Mouse (Mus musculus): ENCODE measurements at regions not wholly inside any gene's neighbourhood (a gene's known extent, or its start where the extent isn't known, plus 50 kb on each side); places are given as distances from the start of the nearest gene placed in this dataset.

DNA sequence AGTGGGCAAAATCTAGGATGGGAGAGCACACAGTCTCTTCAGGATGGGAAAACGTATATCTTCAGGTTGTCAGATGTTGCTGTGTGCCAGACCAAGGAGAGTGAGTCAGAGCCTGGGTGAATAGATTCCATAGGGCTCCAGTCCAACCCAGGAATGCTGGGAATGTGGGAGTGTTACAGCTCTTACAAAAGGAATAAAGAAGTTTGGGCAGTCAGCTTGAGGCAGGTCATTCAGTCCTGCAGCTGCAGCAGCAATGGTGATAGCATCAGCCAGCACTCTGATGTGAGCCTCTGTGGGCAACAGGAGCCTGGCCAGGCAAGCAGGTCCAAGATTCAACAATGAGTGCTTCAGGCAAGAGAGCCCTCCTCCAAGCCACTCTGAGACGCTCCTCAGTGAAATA lies 205.8 kb upstream of the Kirrel3 start:
- no peaks in the 10 kb centered on the region for H3K36me3 ChIP-seq (ENCODE audit: insufficient read depth, low read length)
- ATAC-seq (replicated peaks; ENCODE audit: low FRiP score, low read depth) = peak; percentile 49; the same call in 1 of the 2 replicates
- no peak for TF ChIP-seq CTCF (IDR thresholded peaks at IDR 0.05; ENCODE audit: low read depth)
- no peak overlapping the region for H3K4me2 ChIP-seq (ENCODE audit: low read length)
- no peak overlapping the region for H3K4me3 ChIP-seq (replicated peaks; ENCODE audit: low read depth, low read length)
- H3K27me3 ChIP-seq (ENCODE audit: insufficient read depth, low read length) = no peaks in the 10 kb centered on the region
- WGBS = 40% methylated on average over 2 of the region's 2 CpGs
- no peak overlapping the region for H3K27ac ChIP-seq
- no peak overlapping the region for H3K9ac ChIP-seq (ENCODE audit: low read depth, low read length)
- H3K4me1 ChIP-seq (replicated peaks; ENCODE audit: insufficient read depth, low read length) = peaks cover 3% of the 10 kb centered on the region; the same call in 1 of the 2 replicates
- peak; percentile 60 for DNase-seq (ENCODE audit: low spot score)
- H3K9me3 ChIP-seq (replicated peaks; ENCODE audit: low read length) = no peaks in the 10 kb centered on the region

DNA sequence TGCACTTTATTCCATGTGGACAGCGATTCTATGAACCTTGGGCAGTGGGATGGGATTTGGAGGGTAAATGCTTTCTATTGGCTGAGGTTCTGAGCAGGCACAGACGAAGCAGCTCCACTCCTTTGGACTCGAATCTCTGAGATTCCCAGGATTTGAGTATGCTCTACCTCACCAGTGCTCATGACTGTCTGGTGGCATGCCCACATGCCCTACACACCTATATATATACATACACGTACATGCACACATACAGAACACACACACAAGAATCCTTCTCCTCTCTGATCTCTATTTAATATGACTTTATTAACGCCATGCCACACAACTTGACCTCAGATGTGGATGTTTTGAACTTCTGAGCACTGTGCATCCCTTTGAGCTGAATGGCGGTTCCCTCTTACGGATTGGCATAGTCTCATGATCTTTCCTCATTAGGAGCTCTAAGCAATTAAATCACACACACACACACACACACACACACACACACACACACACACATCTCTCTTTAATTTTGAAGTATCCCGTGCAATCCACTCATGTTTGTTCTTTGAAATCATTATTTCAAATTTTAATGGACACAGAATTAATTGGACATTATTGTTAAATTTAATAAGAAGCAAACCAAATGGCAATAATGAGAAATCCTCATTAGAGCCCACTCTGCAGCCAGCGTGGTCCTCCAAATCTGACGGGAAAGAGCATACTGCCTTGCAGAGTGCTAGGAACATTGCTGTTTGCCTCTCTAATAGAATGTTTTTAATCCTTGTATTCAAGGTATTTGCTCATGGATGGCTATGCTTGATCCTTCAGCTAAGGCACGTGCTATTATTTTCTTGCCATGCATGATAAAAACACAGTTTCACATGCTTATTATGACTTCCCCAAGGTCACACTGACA lies 205.1 kb upstream of the Kirrel3 start:
- Histone ChIP-seq H3K27ac (no peak overlapping the region), H3K9me3 (replicated peaks; ENCODE audit: low read length) (no peaks in the 10 kb centered on the region), H3K27me3 (ENCODE audit: insufficient read depth, low read length) (no peaks in the 10 kb centered on the region), H3K9ac (ENCODE audit: low read depth, low read length) (no peak overlapping the region), H3K36me3 (ENCODE audit: insufficient read depth, low read length) (no peaks in the 10 kb centered on the region), H3K4me2 (ENCODE audit: low read length) (no peak overlapping the region), H3K4me1 (replicated peaks; ENCODE audit: insufficient read depth, low read length) (peaks cover 3% of the 10 kb centered on the region; the same call in 1 of the 2 replicates), H3K4me3 (replicated peaks; ENCODE audit: low read depth, low read length) (no peak overlapping the region)
- WGBS = 77% methylated on average over 11 of the region's 11 CpGs
- no peak for TF ChIP-seq CTCF (IDR thresholded peaks at IDR 0.05; ENCODE audit: low read depth)
- ATAC-seq (replicated peaks; ENCODE audit: low FRiP score, low read depth) = 0 out of 2 replicates have a peak, but pooled peaks have one; percentile 21
- no peak for DNase-seq (ENCODE audit: low spot score)

- no peak for TF ChIP-seq CTCF (IDR thresholded peaks at IDR 0.05; ENCODE audit: low read depth)
- Histone ChIP-seq H3K4me2 (ENCODE audit: low read length) (no peak overlapping the region), H3K9me3 (replicated peaks; ENCODE audit: low read length) (no peaks in the 10 kb centered on the region), H3K27ac (no peak overlapping the region), H3K27me3 (ENCODE audit: insufficient read depth, low read length) (no peaks in the 10 kb centered on the region), H3K4me1 (replicated peaks; ENCODE audit: insufficient read depth, low read length) (no peaks in the 10 kb centered on the region), H3K36me3 (ENCODE audit: insufficient read depth, low read length) (no peaks in the 10 kb centered on the region), H3K9ac (ENCODE audit: low read depth, low read length) (no peak overlapping the region), H3K4me3 (replicated peaks; ENCODE audit: low read depth, low read length) (no peak overlapping the region)
- WGBS = 22% methylated on average over 1 of the region's 1 CpGs
- no peak for ATAC-seq (replicated peaks; ENCODE audit: low FRiP score, low read depth)
- no peak for DNase-seq (ENCODE audit: low spot score)
Observed at GRCm38 (mm10) chr9:34323571-34323970, 162.1 kb upstream of the Kirrel3 start.

GRCm38 (mm10) chr9:34328723-34329122 lies 157.0 kb upstream of the Kirrel3 start:
- Histone ChIP-seq H3K9ac (ENCODE audit: low read depth, low read length) (no peak overlapping the region), H3K4me1 (replicated peaks; ENCODE audit: insufficient read depth, low read length) (no peaks in the 10 kb centered on the region), H3K4me2 (ENCODE audit: low read length) (no peak overlapping the region), H3K27ac (no peak overlapping the region), H3K36me3 (ENCODE audit: insufficient read depth, low read length) (no peaks in the 10 kb centered on the region), H3K27me3 (ENCODE audit: insufficient read depth, low read length) (no peaks in the 10 kb centered on the region), H3K9me3 (replicated peaks; ENCODE audit: low read length) (no peaks in the 10 kb centered on the region), H3K4me3 (replicated peaks; ENCODE audit: low read depth, low read length) (no peak overlapping the region)
- ATAC-seq (replicated peaks; ENCODE audit: low FRiP score, low read depth) = no peak
- TF ChIP-seq CTCF (IDR thresholded peaks at IDR 0.05; ENCODE audit: low read depth) = peak; percentile 33
- no peak for DNase-seq (ENCODE audit: low spot score)
- 80% methylated on average over 1 of the region's 1 CpGs for WGBS

- no peaks in the 10 kb centered on the region for H3K4me1 ChIP-seq (replicated peaks; ENCODE audit: insufficient read depth, low read length)
- no peak overlapping the region for H3K4me3 ChIP-seq (replicated peaks; ENCODE audit: low read depth, low read length)
- no peak overlapping the region for H3K27ac ChIP-seq
- H3K9ac ChIP-seq (ENCODE audit: low read depth, low read length) = no peak overlapping the region
- no peaks in the 10 kb centered on the region for H3K36me3 ChIP-seq (ENCODE audit: insufficient read depth, low read length)
- H3K4me2 ChIP-seq (ENCODE audit: low read length) = no peak overlapping the region
- ATAC-seq (replicated peaks; ENCODE audit: low FRiP score, low read depth) (no peak), DNase-seq (ENCODE audit: low spot score) (no peak)
- H3K27me3 ChIP-seq (ENCODE audit: insufficient read depth, low read length) = no peaks in the 10 kb centered on the region
- H3K9me3 ChIP-seq (replicated peaks; ENCODE audit: low read length) = no peaks in the 10 kb centered on the region
- TF ChIP-seq CTCF (IDR thresholded peaks at IDR 0.05; ENCODE audit: low read depth) = no peak
Observed at GRCm38 (mm10) chr9:34334112-34334511, 151.6 kb upstream of the Kirrel3 start.

DNA sequence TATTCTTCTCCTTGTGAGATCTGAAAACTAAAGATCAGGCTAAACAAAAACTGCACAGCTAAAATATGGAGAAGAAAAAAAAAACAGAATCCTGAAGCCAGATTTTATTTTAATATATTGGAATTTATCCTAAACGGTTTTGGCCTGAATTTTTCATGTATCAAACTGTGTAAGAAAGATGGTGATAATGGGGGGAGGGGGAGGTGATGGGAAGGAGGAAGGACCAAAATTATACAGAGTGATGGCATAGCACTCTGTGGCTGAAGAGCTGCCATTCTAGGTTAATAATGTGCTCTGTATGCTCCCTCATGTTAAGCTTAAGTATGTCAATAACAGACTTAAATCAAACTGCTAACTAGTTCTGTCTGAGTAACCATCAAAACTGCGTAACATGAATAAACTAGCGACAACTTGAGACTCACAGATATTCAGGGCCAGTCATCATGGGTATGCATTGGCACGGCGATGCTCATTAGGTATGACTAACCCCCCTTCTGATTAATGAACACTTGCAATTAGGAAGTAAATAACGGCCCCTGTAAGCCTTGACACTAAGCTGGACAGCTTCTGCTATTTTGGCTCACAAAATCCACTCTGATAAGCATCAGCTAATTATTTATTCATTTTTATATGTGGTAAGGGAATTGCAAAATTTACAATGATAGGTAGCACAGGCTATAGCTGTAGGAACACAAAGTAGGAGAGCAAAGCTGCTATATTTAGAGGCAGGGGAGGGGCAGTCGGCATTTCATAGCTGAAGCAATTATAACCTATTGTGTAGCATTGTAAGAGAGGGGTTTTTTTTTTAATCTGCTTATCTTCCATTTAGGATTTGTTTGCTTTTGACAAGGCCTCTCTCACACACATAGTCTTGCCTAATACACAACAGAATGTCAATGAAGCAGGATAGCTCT lies 150.9 kb upstream of the Kirrel3 start:
- Histone ChIP-seq H3K9me3 (replicated peaks; ENCODE audit: low read length) (no peaks in the 10 kb centered on the region), H3K4me3 (replicated peaks; ENCODE audit: low read depth, low read length) (no peak overlapping the region), H3K9ac (ENCODE audit: low read depth, low read length) (no peak overlapping the region), H3K36me3 (ENCODE audit: insufficient read depth, low read length) (no peaks in the 10 kb centered on the region), H3K27me3 (ENCODE audit: insufficient read depth, low read length) (no peaks in the 10 kb centered on the region), H3K4me1 (replicated peaks; ENCODE audit: insufficient read depth, low read length) (no peaks in the 10 kb centered on the region), H3K4me2 (ENCODE audit: low read length) (no peak overlapping the region), H3K27ac (no peak overlapping the region)
- TF ChIP-seq CTCF (IDR thresholded peaks at IDR 0.05; ENCODE audit: low read depth) = no peak
- ATAC-seq (replicated peaks; ENCODE audit: low FRiP score, low read depth) (no peak), DNase-seq (ENCODE audit: low spot score) (no peak)
- WGBS = 65% methylated on average over 7 of the region's 7 CpGs
